Mouse (Mus musculus): ENCODE measurements around the gene 4930548H24Rik.

- no peak for TF ChIP-seq CHD2 (IDR thresholded peaks at IDR 0.05; ENCODE audit: low read depth, low read length)
- TF ChIP-seq ZNF384 (IDR thresholded peaks at IDR 0.05; ENCODE audit: low read depth, low read length): no peak
Measured at GRCm38 (mm10) chr5:31452886-31453410, 32.6 kb upstream of the 4930548H24Rik start.
